Mouse (Mus musculus): ENCODE data around the gene 2210016L21Rik. TPM values are rescaled to one million over a fixed set of nuclear protein-coding genes. Genes with fewer than 3 reads are reported as not detected.
"Not testable (repeated sequence)": the region's sequence is repeated elsewhere in the genome, so short reads cannot be mapped to it uniquely, and the experiment has no call there.

Gene 2210016L21Rik
- 10 to 100 TPM; 25.3 to 28.0 TPM for total RNA-seq (2021)
- long read RNA-seq, experiment 1, transcript 2210016L21Rik-201 (6 exons, 2,607 nt) = major isoform, 27 of 30 reads
- long read RNA-seq, experiment 1, partial matches to known transcripts = 0 of 30 reads
- long read RNA-seq, experiment 1, other reads (novel, unspliced or antisense) = 3 of 30 reads
- long read RNA-seq, experiment 2, transcript 2210016L21Rik-201 (6 exons, 2,607 nt) = major isoform, 13 of 15 reads
- long read RNA-seq, experiment 2, partial matches to known transcripts = 0 of 15 reads
- long read RNA-seq, experiment 2, other reads (novel, unspliced or antisense) = 2 of 15 reads

DNA sequence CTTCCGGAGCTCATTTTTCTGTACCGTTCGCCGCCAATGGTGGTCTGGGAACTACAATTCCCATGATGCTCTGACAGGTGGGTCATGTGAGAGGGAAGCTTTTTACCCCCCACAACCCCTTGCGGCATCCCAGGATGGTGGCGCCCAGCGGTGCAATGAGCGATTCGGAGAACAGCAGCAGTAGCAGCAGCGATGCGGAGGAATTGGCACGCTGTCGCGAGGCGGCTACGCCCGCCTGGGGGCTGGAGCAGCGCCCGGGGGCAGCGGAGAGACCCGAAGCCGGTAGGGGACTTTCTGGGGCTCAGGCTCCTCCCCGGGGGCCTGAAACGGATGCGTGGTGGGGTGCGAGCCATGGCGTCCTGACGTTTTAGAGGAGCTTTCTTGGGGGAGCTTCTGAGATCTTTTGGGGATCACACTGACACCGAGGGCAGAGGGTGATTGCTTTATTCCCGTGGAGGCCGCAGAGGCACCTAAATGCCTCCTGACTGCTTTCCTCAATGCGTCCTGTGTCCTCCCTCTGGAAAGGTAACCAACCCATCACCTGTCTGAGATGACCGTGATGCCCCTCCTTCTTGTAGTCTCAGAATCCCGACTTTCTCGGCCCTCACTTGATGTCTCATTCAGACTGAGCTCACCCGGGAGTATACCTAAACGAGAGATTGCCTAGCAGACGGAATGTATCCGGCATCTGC, at the start of gene 2210016L21Rik:
Gene 2210016L21Rik, plus strand, starts transcription at position 85 of the 692 bp plus-strand sequence.
- DNase-seq = peak; percentile 90

DNA sequence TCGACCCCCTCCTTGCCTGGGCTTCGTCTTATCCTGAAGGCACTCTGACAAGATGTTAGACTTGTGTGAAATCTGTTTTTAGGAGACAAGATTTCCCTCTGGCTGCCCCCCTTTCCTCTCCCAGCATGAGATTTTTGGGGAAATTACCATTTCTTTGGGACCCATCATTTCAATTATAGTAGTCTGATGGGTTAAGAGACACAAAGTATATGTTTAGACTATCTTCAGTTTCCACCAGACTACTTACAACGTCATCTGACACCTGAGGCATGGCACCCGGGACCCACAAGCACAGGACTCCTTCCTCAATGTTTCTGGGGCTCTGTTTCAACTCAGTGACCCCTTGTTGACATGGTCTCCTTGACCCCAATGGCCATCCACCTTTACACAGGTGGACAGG, 46.4 kb upstream of the 2210016L21Rik start:
- no peak for DNase-seq

GRCm38 (mm10) chr5:114896688-114897373, 45.1 kb upstream of the 2210016L21Rik start, which contains the start of gene Oasl2:
Oasl2 (plus strand) TSS chr5:114896936.
- no peak for DNase-seq

DNA sequence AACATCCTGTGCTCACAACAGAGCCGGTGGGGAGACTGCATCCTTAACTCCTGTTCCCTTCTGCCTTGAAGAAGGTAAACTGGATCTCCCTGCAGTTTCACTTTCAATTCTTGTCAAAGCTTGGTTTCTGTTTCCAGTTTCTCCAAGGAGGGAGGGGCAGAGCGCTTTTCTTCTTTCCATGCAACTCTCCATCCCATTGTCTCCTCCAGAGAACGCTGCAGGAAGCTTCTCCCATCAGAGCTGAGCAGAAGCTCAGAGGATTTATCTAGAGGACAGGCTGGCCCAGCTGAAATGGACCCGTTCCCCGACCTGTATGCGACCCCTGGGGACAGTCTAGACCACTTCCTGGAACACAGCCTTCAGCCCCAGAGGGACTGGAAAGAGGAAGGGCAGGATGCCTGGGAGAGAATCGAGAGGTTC, 44.6 kb upstream of the 2210016L21Rik start:
- DNase-seq = peak; percentile 78 to 82

GRCm38 (mm10) chr5:114898857-114899256, 43.1 kb upstream of the 2210016L21Rik start:
- DNase-seq = no peak

- DNase-seq = peak; percentile 31 to 65
These were observed 39.5 kb upstream of the 2210016L21Rik start for GRCm38 (mm10) chr5:114902413-114902812.

- no peak for DNase-seq
These were observed 33.2 kb upstream of the 2210016L21Rik start for GRCm38 (mm10) chr5:114908598-114909305.

DNA sequence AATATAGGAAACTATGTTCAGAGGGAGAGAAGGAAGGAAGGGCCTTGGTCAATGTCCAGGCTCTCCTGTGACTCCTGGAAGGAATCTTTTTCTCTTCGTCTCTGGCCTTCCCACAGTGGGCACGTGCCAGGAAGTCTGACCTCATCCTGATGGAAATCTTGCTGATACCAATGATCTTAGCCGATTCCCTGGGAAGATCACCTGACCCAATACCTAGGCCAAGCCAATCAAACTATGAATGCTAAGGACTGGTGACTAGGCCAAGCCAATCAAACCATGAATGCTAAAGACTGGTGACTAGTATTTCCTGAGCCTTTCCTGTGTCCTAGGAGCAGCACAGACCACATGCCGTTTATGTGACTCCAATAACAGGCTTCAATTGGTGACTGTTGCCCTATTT, 28.3 kb upstream of the 2210016L21Rik start:
- no peak for DNase-seq

DNA sequence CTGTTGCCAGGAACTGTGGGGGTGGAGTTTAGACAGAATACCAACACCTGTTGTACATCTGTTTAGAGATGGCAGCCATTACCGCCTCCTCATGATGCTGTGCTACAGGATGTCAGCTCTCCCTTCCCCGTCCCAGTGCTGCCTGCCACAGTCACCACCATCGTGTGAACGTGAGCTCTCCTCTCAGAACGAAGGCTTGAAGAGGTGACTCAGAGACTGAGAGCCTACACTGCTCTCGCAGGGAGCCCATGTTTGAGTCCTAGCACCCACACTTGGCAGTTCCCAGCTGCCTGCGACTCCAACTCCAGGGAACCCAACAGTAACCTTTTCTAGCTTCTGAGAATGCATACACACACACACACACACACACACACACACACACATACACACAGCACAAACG, 27.1 kb upstream of the 2210016L21Rik start:
- no peak for DNase-seq

GRCm38 (mm10) chr5:114915854-114916253, 26.1 kb upstream of the 2210016L21Rik start:
- DNase-seq = peak in 1 of 2 experiments; percentile 39

DNA sequence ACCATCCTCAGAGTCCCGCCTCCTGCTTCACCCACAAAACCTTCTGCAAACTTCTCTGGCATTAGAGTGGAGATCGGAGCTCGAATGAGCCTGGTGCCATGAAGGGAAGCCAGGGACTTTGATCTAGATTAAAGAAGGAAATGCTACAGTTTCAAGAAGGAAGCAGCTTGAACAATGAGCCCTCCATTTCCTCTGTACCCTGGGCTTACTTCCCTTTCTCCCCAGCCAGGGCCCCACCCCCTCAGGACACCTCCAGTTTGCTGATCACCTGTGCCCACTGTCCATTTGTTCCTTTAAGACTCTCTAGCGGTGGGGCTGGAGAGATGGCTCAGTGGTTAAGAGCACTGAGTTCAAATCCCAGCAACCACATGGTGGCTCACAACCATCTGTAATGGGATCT, 25.2 kb upstream of the 2210016L21Rik start:
- DNase-seq = peak in 1 of 2 experiments; percentile 41

DNA sequence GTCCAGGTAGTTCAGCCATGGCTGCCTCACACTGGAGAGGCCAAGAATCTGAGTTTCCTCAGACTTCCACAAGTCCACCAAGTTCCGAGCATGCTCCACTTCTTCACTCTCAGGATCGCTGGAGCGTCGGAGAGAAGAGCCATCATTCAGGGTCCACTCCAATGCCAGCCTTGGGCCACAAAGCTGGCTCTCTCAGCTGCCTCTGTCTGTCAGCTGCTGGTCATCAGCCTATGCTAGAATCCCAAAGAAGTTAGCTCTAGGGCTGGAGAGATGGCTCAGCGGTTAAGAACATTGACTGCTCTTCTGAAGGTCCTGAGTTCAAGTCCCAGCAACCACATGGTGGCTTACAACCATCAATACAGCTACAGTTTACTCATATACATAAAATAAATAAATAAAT, 24.6 kb upstream of the 2210016L21Rik start:
- DNase-seq = not testable (repeated sequence)

DNA sequence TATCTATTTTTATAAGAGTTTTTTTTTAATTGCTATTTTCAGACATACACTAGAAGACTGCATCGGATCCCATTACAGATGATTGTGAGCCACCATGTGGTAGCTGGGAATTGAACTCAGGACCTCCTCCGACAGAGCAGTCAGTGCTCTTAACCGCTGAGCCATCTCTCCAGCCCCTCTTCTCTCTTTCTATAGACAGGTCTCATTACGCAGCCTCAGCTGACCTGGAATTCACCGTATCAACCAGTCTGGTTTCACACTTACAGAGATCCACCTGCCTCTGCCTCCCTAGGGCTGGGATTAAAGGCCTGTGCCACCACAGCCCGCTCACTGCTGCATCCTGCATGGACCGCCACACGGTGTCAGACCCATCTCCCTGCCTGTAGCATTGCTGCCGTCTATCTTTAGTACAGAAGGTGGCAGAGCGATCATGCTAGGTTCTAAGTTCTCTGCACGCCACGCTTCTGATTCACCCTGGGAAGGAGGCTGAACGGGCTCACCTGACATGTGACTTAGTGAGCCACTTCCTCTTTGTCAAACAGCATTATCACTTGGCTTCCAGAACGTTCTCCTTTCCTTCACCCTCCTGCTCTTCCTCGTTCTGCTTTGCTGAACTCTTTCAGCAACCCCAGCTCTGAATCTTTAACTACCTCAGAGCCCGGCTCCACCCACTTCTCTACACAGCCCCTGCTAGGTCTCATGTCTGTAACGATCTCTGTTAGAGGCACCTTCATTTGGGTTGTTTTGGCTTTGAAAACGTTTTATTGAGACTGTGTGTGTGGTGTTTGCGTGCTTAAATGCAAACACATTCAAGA, 20.2 kb upstream of the 2210016L21Rik start:
- peak in 1 of 2 experiments; percentile 46 for DNase-seq

DNA sequence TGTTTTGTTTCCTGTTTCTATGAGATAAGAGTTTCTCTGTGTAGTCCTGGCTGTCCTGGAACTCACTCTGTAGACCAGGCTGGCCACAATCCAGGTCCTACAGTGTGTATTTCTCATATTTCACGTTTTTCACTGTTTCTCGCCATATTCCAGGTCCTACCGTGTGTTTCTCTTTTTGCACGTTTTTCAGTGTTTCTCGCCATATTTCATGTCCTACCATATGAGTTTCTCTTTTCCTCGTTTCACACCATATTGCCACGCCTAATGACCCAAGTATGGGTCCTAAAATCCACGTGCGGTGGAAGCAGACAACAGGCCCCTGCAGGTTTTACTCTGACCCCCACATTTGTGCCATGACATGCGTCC, 19.6 kb upstream of the 2210016L21Rik start:
- no peak for DNase-seq

GRCm38 (mm10) chr5:114922998-114923473, 18.9 kb upstream of the 2210016L21Rik start, which contains the start of gene Oasl1:
Oasl1 (plus strand) TSS chr5:114923240.
- DNase-seq = peak; percentile 59 to 76

DNA sequence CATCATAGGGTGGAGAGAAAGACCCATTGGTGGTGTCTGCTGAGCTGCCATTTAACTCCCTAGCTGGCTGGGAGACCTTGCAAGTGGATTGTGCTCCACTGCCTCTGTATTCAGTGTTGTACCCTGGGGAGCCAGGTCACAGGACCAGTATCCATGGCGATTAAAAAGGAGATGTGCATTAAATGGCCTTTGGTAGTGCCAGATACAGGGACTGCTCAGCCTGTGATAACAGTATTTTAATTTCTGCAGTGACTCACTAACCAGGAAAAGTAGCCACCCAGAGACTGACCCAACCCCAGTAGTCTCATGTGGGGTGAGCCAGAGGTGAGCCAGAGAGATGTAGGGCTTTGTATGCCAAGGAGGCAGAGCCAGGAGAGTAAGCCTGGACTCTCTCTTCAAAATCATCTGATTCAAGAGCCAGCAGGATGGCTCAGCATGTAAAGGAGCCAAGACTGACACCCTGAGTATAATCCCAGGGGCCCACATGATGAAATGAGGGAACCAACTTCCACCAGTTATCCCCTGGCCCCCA, 15.7 kb upstream of the 2210016L21Rik start:
- DNase-seq = peak in 1 of 2 experiments; percentile 26

DNA sequence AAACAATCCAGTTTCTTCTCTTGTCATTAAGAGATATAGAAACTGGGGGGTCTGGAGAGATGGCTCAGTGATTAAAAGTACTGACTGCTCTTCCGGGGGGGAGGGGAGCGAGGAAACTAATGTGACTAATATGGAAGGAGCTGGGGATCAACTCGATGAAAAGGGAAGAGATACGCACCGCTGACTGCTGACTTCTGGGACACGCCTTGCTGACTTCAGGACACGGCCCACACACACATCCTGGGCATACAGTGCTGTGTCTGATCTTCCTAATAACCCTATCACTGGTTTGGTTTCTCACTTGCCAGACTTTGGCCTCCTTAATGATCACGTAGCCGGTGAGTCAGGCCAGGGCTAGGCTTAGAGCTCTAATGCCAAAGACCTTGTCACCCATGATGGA, 15.2 kb upstream of the 2210016L21Rik start:
- peak in 1 of 2 experiments; percentile 22 for DNase-seq

- DNase-seq = no peak
These were observed 10.3 kb upstream of the 2210016L21Rik start for GRCm38 (mm10) chr5:114931626-114932025.

- no peak for DNase-seq
These were observed 8.8 kb upstream of the 2210016L21Rik start for GRCm38 (mm10) chr5:114933206-114933605.

- no peak for DNase-seq
These were observed 6.1 kb upstream of the 2210016L21Rik start for GRCm38 (mm10) chr5:114935838-114936237.

DNA sequence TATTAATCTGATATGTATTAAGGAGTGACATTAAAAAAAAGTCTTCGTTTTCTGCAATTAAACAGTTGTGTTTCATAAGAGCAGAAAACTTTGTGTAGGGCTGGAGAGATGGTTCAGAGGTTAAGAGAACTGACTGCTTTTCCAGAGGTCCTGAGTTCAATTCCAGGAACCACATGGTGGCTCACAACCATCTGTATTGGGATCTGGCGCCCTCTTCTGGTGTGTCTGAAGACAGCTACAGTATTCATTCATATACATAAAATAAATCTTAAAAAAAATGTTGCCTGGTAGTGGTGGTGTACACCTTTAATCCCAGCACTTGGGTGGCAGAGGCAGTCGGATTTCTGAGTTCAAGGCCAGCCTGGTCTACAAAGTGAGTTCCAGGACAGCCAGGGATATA, 820 bp upstream of the 2210016L21Rik start:
- not testable (repeated sequence) for DNase-seq

Measured in heart, adult 18-20 months (tissue).